Mouse (Mus musculus): ENCODE measurements at regions not wholly inside any gene's neighbourhood (a gene's known extent, or its start where the extent isn't known, plus 50 kb on each side); places are given as distances from the start of the nearest gene placed in this dataset.
"Not testable (repeated sequence)": the region's sequence is repeated elsewhere in the genome, so short reads cannot be mapped to it uniquely, and the experiment has no call there.

DNA sequence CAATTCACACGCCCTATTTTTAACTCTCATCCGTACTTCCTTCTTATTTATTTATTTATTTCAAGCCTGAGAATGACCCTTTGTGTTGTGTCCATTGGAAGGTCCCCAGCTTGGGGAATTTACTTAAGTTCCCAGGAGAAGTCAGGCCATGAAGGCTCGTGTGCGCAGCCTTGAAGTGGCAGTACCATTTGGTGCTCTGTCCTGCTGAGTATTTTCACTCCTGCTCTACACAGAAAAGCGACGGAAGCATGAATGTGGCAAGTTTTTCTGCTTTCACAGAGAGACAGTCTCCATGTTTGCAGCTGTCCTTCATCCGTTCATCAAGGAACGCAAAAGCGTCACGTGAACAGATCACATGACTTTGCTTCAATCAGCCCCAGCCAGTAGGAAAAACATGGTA lies 610.2 kb upstream of the Clint1 start:
- DNase-seq: no peak

DNA sequence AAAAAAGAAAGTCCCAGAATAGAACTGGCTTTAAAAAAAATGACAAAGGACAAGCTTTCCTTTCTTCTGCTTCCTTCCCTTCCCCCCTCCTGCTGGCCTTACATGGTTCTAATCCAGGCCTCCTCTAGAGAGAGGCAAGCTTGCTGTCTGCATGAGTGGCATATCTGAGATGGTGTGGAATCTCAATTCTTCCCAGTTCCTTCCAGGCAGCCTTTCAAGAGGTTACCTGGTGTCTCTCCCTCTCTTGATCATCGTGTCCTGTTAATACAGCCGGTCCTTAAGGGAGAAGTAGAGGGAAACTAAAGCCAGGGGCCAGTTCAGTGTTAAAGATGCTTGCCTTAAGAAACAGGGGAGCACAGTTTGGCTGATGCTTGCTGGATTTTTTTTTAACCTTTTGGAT lies 607.1 kb upstream of the Clint1 start:
- DNase-seq: no peak

GRCm38 (mm10) chr11:45256019-45256418 lies 595.8 kb upstream of the Clint1 start:
- no peak for DNase-seq

DNA sequence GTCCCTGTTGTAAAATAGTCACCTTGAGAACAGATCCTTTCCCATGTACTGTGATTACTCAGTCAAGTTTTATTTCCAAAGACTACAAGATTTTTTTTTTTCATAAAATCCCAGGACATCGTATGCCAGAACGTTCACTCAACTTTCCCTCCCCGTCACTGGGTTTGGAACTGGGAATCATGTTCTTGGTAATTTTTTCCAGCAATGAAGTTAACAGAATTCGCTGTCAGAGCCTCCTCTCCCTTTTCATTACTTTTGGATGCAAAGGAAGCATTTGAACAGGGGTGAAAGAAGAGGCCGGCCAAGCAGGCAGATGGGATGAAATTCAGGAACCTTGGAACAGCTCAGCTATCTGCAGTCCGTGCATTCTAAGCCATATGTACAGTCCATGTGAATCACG lies 589.7 kb upstream of the Clint1 start:
- no peak for DNase-seq

DNA sequence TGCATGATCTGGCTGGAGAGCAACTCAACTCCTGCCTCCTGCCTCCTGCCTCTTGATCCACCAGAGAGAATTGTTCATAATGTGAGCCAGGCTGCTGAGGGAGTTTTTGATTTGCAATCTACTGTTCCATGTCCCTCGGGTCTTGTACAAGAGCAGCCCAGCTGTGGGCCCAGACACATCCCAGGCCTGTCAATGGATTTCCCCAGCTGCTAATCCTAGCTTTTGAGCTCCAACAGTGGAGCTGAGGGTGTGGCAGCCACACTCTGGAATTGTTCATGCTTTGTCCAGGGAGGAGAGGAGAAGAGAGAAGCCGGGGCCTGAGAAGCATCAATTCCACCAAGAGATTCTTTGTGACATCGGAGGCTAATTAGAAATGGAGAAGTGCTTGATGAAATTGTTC lies 587.9 kb upstream of the Clint1 start:
- DNase-seq: peak; percentile 50

DNA sequence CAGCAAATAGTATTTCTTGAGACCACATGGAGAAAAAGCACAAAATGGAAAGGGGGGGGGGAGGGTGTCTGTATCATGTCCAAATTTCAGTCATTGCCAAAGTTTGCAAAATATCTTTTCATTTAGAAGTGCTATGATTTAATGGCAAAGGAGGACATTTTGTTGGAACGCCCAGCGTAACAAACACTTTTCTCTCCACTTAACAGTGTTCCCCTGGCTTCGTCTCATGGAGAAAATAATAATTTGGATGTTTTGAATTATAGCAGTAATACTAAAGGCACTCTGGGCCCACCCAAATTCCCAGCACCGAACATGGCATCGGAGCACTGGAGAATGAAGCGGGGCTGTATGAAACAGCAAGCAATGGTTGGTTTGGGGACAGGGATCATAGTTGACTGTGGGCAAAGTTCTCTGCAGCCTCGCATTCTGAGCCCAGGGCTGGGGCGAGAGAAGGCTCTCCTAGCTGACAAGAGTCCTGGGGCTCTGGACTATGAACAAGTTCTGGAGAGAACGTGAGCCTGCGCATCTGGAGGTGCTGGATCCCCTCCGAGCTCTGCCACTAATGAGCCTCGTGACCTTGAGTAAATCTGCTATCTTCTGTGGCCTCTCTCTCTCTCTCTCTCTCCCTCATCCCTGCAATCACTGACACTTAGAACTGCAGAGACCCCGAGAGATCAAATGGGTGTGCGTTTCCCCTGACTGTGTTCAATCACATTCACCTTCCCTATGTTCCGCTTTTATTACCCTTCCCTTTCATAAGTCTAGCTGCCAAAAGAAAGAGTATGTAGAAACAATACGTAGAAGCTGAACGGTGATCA lies 586.5 kb upstream of the Clint1 start:
- DNase-seq: peak; percentile 24

DNA sequence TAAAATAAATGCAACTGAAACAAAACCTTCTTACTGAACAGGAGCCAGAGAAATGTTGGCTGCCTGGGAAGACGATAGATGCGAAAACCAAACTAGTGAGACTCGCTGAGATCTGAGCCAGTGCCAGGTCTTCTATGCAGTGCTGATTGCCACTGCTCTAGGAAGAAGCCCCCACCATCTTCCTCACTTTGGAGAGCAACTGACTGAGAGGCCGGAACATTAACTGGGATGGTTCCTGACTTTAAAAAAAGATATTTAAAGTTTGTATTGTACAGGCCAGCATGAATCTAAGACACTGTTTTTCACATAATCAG lies 585.9 kb upstream of the Clint1 start:
- no peak for DNase-seq

GRCm38 (mm10) chr11:45269215-45269614 lies 582.6 kb upstream of the Clint1 start:
- no peak for DNase-seq

GRCm38 (mm10) chr11:45271206-45271605 lies 580.6 kb upstream of the Clint1 start:
- no peak for DNase-seq

GRCm38 (mm10) chr11:45274446-45275119 lies 577.3 kb upstream of the Clint1 start:
- peak; percentile 31 for DNase-seq

DNA sequence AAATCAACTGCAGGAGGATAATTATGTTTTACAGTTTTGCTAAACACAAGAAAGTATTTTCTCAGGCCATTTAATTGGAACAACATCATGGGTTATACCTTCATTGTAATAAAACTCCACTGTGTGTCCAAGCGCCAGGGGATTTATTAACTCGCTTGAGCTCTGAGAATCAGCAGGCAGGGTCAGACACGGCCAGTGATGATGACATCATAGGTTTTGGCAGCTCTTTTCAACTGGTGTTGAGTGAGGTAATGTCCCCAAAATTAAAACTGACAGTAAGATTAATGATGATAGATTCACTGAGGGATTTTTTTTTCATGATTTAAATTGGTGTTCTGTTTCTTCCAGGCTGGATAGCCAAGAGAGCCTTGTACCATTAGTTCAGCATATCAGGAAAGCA lies 576.7 kb upstream of the Clint1 start:
- DNase-seq: peak; percentile 39

GRCm38 (mm10) chr11:45296772-45297171 lies 555.1 kb upstream of the Clint1 start:
- no peak for DNase-seq

DNA sequence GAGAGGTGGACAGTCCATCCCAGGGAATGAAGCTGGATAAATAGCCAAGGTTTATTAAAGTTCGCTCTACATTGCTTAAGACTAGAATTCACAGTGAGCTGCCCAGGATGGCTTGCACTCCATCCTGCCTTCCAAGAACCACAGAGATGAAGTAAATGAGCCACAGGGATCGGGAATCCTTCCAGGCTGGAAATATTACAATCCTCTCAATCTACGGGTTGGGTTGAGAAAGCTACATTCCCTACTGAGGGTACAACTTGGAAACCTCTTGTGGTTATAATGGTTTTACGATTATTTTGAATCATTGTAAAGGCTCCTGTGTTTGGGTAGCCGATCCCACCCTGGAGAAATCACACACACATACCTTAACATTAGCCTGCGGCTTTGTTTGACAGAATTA lies 539.9 kb upstream of the Clint1 start:
- no peak for DNase-seq

DNA sequence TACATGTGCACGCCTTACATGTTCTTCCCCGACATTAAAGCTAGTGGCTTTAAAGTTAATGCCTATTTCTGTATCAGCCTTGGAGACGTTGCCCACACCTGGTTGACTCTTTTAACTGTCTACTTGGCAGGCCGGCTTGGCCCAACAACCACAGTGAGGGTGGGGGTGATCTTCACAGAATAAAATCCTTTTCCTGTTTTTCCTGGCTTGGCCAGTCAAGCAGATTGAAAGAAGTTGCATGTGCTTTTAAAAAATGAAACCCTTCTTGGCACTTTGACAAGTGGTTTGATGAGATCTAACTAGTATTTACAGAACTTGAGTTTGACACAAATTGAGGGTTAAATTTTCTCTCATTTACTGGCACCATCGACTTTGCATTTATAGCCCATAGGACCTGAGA lies 528.1 kb upstream of the Clint1 start:
- DNase-seq: no peak

- no peak for DNase-seq
Measured at GRCm38 (mm10) chr11:45330319-45330718, 521.5 kb upstream of the Clint1 start.

DNA sequence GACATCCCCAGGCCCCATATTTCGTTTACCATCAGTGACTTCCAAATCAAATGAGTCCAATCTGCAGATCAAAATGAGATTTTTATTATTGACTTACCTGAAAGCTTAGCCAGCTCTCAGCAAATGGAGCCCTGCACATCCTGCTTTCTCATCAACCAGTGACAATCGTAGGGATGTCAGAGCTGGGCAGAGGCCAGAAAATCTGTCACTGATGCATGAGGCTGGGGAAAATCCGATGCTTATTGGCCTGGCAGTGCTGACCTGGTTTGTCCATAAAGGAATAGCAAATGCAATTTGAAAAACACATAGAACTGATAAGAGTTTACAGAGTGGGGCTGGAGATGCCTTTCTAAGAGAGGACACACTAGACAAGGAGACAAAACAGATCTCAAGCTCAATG lies 518.1 kb upstream of the Clint1 start:
- DNase-seq: no peak

DNA sequence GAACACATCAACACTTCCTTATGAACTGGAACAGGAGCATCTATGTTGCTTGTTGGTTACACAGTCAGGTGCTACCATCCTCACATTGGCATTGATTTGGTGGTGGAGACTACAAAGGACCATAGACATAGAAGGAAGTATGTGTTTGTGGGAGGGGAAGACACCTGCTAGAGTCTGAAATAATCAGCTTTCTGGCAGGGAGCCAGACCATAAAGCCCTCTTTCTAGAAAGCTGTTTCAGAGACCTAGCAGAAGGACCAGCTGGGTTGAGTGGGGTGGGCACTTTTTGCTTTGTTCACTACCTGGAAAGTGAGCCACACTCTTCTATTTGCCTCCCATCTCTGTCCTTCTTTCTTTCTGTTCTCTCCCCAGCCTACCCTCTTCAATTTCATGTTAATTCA lies 502.5 kb upstream of the Clint1 start:
- DNase-seq: no peak

GRCm38 (mm10) chr11:45365343-45365742 lies 486.5 kb upstream of the Clint1 start:
- DNase-seq: no peak

GRCm38 (mm10) chr11:45389243-45390146 lies 462.4 kb upstream of the Clint1 start:
- DNase-seq: no peak

GRCm38 (mm10) chr11:45396009-45396408 lies 455.8 kb upstream of the Clint1 start:
- DNase-seq: peak; percentile 33

DNA sequence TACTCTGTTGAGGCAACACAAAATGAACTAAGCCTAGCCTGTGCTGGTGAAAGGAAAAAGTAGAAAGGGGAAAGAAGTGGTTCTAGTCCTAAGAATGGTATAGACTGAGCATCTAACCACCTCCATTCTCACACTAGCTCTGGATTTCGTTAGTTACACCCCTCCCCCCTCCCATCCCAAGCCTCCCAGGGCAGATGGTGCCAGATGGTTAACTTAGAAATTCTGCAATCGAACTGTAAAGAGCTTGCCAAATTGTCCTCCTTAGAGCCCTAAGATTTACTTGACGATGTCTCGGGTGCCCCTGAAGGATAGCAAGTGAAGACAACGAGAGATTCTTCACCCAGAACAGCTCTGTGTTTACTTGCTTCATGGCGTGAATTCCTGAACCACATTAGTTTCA lies 453.7 kb upstream of the Clint1 start:
- no peak for DNase-seq

GRCm38 (mm10) chr11:45404377-45405029 lies 447.3 kb upstream of the Clint1 start:
- no peak for DNase-seq

DNA sequence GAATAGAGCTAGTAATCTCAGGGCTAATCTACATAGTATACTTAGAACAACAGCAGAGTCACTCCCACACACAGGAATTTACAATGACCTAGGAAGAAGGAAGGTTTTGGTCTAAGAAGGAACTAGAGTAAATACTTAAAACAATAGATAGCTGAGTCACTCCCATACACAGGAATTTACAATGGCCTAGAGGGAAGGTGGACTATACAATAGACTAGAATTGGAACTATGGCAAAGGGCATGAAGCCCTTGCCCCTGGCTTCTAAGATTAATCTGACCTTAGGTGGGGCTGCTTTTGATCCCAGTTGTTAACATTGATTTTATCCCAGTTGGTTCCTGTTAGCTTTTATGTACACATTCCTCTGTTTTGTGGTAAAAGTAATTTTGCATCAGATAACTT lies 427.8 kb upstream of the Clint1 start:
- DNase-seq: not testable (repeated sequence)

Data from heart, postnatal 4 days (tissue).